Mouse (Mus musculus) stomach, postnatal 0 days (tissue): ENCODE data around the gene Stox2. TPM values are rescaled to one million over a fixed set of nuclear protein-coding genes. Genes with fewer than 3 reads are reported as not detected.

Source experiments
- ATAC-seq: fragments of 200-750 bp; cut with Nextera tagmentation; 2 replicates; pipeline ENCODE4 v1.8.0; 2017; ENCODE audit not compliant: low FRiP score, low TSS enrichment
- DNase-seq: peaks from one replicate; pipeline ENCODE4 v3.0.0-alpha.2; 2016; ENCODE audit warnings: low spot score
- H3K27ac ChIP-seq: fragments of 300-500 bp; sonication (generic); replicated peaks from 2 replicates; pipeline ENCODE4 v1.5.1; 2014; ENCODE audit warnings: mild to moderate bottlenecking, control low read depth
- H3K27me3 ChIP-seq: fragments of 300-500 bp; sonication (generic); 2 replicates; pipeline ENCODE4 v1.6.1; 2014; ENCODE audit warnings: low read length; ENCODE audit not compliant: control insufficient read depth, insufficient read depth
- H3K36me3 ChIP-seq: fragments of 300-500 bp; sonication (generic); 2 replicates; pipeline ENCODE4 v1.6.1; 2014; ENCODE audit warnings: low read length, mixed read lengths; ENCODE audit not compliant: control insufficient read depth, insufficient read depth
- H3K4me1 ChIP-seq: fragments of 300-500 bp; sonication (generic); replicated peaks from 2 replicates; pipeline ENCODE4 v1.6.1; 2014; ENCODE audit warnings: antibody characterized with exemption; ENCODE audit not compliant: control insufficient read depth, insufficient read depth
- H3K4me2 ChIP-seq: fragments of 300-500 bp; sonication (generic); replicated peaks from 2 replicates; pipeline ENCODE4 v1.6.1; 2014; ENCODE audit warnings: low read depth, mild to moderate bottlenecking, control low read depth, moderate library complexity
- H3K4me3 ChIP-seq: fragments of 300-500 bp; sonication (generic); 2 replicates; pipeline ENCODE4 v1.5.1; 2014; ENCODE audit warnings: low read depth, low read length, control low read depth
- H3K9ac ChIP-seq: fragments of 300-500 bp; sonication (generic); 2 replicates; pipeline ENCODE4 v1.6.1; 2014; ENCODE audit warnings: mild to moderate bottlenecking, low read length, control low read depth, mixed read lengths
- H3K9me3 ChIP-seq: fragments of 300-500 bp; sonication (generic); 2 replicates; pipeline ENCODE4 v1.6.1; 2016; ENCODE audit warnings: low read length; ENCODE audit not compliant: control insufficient read depth
- CTCF ChIP-seq: IDR thresholded peaks from 2 replicates; pipeline ENCODE4 v1.5.1; 2016; ENCODE audit warnings: antibody characterized with exemption, low read depth, mild to moderate bottlenecking, moderate library complexity
- EP300 ChIP-seq: optimal IDR thresholded peaks from 2 replicates; pipeline ENCODE3; 2016; ENCODE audit warnings: antibody characterized with exemption
- WGBS: fragments of 180-500 bp; shearing (Covaris S2); extraction: QIAGEN DNeasy Blood & Tissue Kit; methylation state at CpG from one replicate; pipeline ENCODE4 v1.1.7; 2014; 5-methylcytosine and 5-hydroxymethylcytosine counted together
- polyA plus RNA-seq: library from polyadenylated mRNA; unstranded; fragments of >200 nt; fragmentation: Nextera tagmentation; extraction: Ambion mirVana; gene quantifications from 2 replicates; pipeline ENCODE4 v1.2.1, GENCODE M21; 2015

Stox2 gene
- polyA plus RNA-seq = 5.1 and 5.7 TPM in 2 replicates

DNA sequence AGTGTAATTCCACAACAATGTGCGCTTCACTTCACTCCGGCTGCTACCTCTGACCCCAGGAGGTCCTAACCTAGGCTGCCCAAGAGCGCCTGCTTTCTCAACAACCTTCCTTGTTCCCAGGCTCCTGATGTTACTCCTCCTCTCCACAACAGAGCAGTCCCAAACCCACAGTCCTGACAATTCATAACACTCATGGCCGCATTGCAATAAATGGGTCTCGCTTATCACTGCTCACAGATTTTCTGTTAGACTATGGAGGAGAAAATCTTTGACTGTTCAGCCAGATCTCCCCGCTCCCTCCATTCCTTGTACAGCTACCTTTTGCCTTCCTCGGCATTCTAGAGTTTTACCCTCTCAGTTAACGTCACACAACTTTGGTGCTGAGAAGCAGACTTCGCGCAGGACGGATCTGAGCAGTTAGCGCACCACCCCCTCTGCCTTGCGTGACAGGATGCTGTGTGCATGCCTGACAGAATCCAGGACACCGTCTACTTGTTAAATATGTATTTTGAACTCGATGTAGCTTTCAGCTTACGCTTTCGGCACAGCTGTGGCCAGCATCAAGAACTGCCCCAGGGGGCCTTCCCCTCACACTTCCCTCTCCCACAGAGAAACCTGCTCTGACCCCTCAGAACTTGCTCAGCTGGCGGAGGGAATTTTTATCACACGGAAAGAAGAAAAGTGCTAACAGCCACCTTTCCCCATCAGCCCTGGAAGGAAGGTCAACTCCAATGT, at the start of gene Stox2:
Gene Stox2 (minus strand): TSS at position 51 of the 735 bp plus-strand sequence.
- H3K9me3 ChIP-seq = no peaks in the 10 kb centered on the region
- no peak within 1 kb of the TSS for H3K9ac ChIP-seq
- ATAC-seq = no peak
- no peak for DNase-seq
- no peaks in the 10 kb centered on the region for H3K4me1 ChIP-seq
- TF ChIP-seq EP300 = no peak
- TF ChIP-seq CTCF = no peak
- H3K36me3 ChIP-seq = no peaks in the 10 kb centered on the region
- H3K27me3 ChIP-seq = no peaks in the 10 kb centered on the region
- WGBS = 64% methylated on average over 19 of the region's 19 CpGs
- no peak within 1 kb of the TSS for H3K4me3 ChIP-seq
- no peak within 1 kb of the TSS for H3K4me2 ChIP-seq
- no peak within 1 kb of the TSS for H3K27ac ChIP-seq

DNA sequence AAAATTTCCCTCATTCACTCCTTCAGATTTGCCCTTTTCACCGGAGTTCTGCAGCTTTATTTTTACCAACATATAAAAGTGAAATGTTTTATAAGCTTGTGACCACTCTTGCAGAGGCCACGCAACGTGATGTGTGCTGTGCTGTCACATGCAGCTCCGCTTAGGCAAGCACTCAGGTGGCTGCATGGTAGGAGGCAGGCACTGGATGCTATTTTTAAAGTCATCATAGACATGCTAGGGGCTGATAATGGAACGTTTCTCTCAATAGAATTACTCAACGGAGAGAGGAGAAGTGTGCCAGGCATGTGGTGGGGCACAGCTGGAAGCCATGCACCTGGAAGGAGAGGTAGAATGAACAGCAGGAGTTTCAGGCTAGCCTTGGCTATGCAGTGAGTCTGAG, 49.3 kb upstream of the Stox2 start:
- Histone ChIP-seq H3K4me3 (no peak overlapping the region), H3K9me3 (no peaks in the 10 kb centered on the region), H3K36me3 (peaks cover 34% of the 10 kb centered on the region), H3K9ac (no peak overlapping the region), H3K4me2 (no peak overlapping the region), H3K4me1 (no peaks in the 10 kb centered on the region), H3K27me3 (no peaks in the 10 kb centered on the region), H3K27ac (no peak overlapping the region)
- DNase-seq (no peak), ATAC-seq (no peak)
- WGBS = 71% methylated on average over 6 of the region's 6 CpGs
- no peak for TF ChIP-seq EP300

DNA sequence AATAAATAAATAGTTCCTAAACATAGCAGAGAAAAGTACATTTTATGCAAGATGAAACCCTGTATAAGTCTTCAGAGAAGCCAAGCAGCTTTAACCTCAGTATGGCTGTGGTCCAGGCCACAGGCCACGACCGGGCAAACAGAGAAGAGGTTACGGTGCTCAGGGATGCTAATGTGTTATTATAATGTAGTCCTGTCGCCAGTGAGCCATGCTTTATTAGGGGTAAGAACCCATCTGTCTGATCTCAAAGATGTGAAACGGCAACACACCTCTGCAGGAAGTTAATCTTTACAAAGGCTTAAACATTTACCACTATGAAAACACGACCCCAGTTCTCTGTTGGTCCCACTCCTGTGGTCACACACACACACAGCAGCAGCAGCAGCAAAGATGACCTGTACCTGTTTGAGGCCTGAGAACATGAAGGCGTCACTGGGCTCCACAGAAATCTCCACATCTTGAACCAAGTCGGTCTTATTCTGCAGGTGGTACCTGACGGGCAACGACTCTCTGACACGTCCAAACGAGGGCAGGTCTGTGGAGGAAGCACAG, 48.5 kb upstream of the Stox2 start:
- TF ChIP-seq EP300 (no peak), CTCF (no peak)
- WGBS = 55% methylated on average over 12 of the region's 12 CpGs

GRCm38 (mm10) chr8:47493106-47493505, 46.9 kb upstream of the Stox2 start:
- Histone ChIP-seq H3K36me3 (peaks cover 31% of the 10 kb centered on the region), H3K27ac (no peak overlapping the region)
- TF ChIP-seq CTCF (no peak), EP300 (no peak)

More for the DNA sequence above, 48.5 kb upstream of the Stox2 start:
- no peaks in the 10 kb centered on the region for H3K27me3 ChIP-seq
- no peaks in the 10 kb centered on the region for H3K9me3 ChIP-seq
- no peak overlapping the region for H3K4me3 ChIP-seq
- H3K9ac ChIP-seq = no peak overlapping the region
- no peaks in the 10 kb centered on the region for H3K4me1 ChIP-seq
- DNase-seq (no peak), ATAC-seq (no peak)
- no peak overlapping the region for H3K27ac ChIP-seq
- no peak overlapping the region for H3K4me2 ChIP-seq
- peaks cover 33% of the 10 kb centered on the region for H3K36me3 ChIP-seq

DNA sequence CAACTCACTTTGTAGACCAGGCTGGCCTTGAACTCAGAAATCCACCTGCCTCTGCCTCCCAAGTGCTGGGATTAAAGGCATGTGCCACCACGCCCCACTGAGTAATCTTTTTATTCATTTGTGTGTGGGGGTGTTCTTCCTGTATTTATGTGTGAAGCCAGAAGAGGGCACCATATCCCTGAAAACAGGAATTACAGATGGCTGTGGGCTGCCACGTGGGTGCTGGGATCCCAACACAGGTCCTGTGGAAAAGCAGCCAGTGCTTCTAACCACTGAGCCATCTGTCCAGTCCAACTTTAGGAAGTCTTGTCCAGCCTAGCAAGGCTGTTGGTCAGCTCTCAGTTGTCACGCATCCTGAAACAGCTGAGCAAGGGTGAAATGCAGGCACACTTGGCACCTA, 41.1 kb upstream of the Stox2 start:
- H3K36me3 ChIP-seq = peaks cover 16% of the 10 kb centered on the region
- no peaks in the 10 kb centered on the region for H3K27me3 ChIP-seq
- 88% methylated on average over 3 of the region's 3 CpGs for WGBS
- no peak overlapping the region for H3K4me3 ChIP-seq
- no peak overlapping the region for H3K27ac ChIP-seq
- TF ChIP-seq EP300 = no peak
- TF ChIP-seq CTCF = no peak
- no peak for DNase-seq
- no peak overlapping the region for H3K9ac ChIP-seq
- H3K4me2 ChIP-seq = no peak overlapping the region
- ATAC-seq = no peak
- no peaks in the 10 kb centered on the region for H3K9me3 ChIP-seq
- H3K4me1 ChIP-seq = no peaks in the 10 kb centered on the region

More at GRCm38 (mm10) chr8:47493106-47493505, 46.9 kb upstream of the Stox2 start:
- no peak for DNase-seq
- 86% methylated on average over 12 of the region's 12 CpGs for WGBS
- no peak overlapping the region for H3K9ac ChIP-seq
- H3K27me3 ChIP-seq = no peaks in the 10 kb centered on the region
- no peak overlapping the region for H3K4me2 ChIP-seq
- no peak for ATAC-seq
- H3K9me3 ChIP-seq = no peaks in the 10 kb centered on the region
- no peak overlapping the region for H3K4me3 ChIP-seq
- no peaks in the 10 kb centered on the region for H3K4me1 ChIP-seq
